Mouse (Mus musculus) forebrain, embryonic 15.5 days (tissue): ENCODE data around the gene Lzts2. TPM values are rescaled to one million over a fixed set of nuclear protein-coding genes. Genes with fewer than 3 reads are reported as not detected.

Experiments used
- ATAC-seq: fragments of 200-750 bp; cut with Nextera tagmentation; replicated peaks from 2 replicates; pipeline ENCODE4 v1.8.0; 2017; ENCODE audit warnings: mild to moderate bottlenecking, moderate TSS enrichment, moderate library complexity
- H3K27ac ChIP-seq: fragments of 300-500 bp; sonication (generic); replicated peaks from 2 replicates; pipeline ENCODE4 v1.5.1; 2015; ENCODE audit warnings: mild to moderate bottlenecking, inconsistent platforms
- H3K27me3 ChIP-seq: fragments of 300-500 bp; sonication (generic); 2 replicates; pipeline ENCODE4 v1.6.1; 2015; ENCODE audit warnings: inconsistent platforms
- H3K36me3 ChIP-seq: fragments of 300-500 bp; sonication (generic); 2 replicates; pipeline ENCODE4 v1.6.1; 2015; ENCODE audit warnings: mild to moderate bottlenecking, inconsistent platforms
- H3K4me1 ChIP-seq: fragments of 300-500 bp; sonication (generic); 2 replicates; pipeline ENCODE4 v1.6.1; 2015; ENCODE audit warnings: inconsistent platforms
- H3K4me2 ChIP-seq: fragments of 300-500 bp; sonication (generic); replicated peaks from 2 replicates; pipeline ENCODE4 v1.6.1; 2015; ENCODE audit warnings: mild to moderate bottlenecking, inconsistent platforms
- H3K4me3 ChIP-seq: fragments of 300-500 bp; sonication (generic); 2 replicates; pipeline ENCODE4 v1.5.1; 2015; ENCODE audit warnings: mild to moderate bottlenecking, inconsistent platforms
- H3K9ac ChIP-seq: fragments of 300-500 bp; sonication (generic); replicated peaks from 2 replicates; pipeline ENCODE4 v1.6.1; 2015; ENCODE audit warnings: mild to moderate bottlenecking, inconsistent platforms
- H3K9me3 ChIP-seq: fragments of 300-500 bp; sonication (generic); 2 replicates; pipeline ENCODE4 v1.6.1; 2016; ENCODE audit warnings: inconsistent platforms
- whole genome bisulfite sequencing: fragments of 180-500 bp; shearing (Covaris S2); methylation state at CpG from one replicate; pipeline ENCODE4 v1.1.7; 2015; ENCODE audit warnings: mixed read lengths; 5-methylcytosine and 5-hydroxymethylcytosine counted together
- polyA plus RNA-seq: library from polyadenylated mRNA; unstranded; fragments of >200 nt; fragmentation: Nextera tagmentation; extraction: Ambion mirVana; gene quantifications from 2 replicates; pipeline ENCODE4 v1.2.1, GENCODE M21; 2015

Lzts2 gene
- polyA plus RNA-seq, 1 experiment from 2014 or later, result 25.7 TPM

DNA sequence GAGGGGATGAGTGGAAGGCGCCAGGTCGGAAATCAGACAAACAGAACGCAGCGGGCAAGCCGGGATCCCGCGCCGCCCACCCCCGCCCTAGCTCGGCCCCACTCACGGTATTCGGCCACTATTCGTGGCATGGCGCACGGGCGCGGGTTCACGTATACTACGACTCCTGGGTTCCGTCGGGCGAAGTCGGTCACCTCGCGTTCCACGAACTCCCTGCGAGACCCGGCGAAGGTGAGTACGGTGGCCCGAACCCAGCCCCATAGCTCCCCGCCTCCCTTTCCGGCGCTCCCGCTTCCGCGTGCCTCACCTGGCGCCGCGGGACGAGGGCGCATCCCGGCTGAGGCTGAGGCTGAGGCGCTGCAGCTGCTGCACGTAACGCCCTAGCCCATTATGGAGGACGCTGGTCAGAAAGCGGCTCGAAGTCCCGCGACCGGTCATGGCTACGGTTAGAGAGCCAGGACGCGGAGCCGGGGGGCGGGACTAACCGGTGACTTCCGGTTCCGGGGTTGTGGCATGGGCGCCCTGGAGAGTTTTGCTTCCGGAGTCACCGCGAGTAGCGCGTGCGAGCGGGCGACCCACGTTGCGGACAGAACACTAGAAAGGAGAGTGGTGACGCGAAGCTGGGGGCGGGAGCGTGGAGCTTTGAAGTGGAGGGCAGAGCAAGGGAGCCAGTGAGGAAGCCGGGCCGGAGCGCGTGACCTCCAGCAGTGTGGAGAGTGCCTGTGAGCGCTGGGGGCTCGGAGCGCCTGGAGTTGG lies 8.1 kb upstream of the Lzts2 start, which contains the start of gene Mrpl43:
TSS of gene Mrpl43 (minus strand) at position 486 of the 756 bp plus-strand sequence.
- ATAC-seq, result peak; percentile 94
- Histone ChIP-seq H3K4me1 (peaks cover 35% of the 10 kb centered on the region), H3K27ac (peak within 1 kb of the TSS; percentile 70), H3K27me3 (no peaks in the 10 kb centered on the region), H3K9ac (peak within 1 kb of the TSS; percentile 80), H3K36me3 (peaks cover 48% of the 10 kb centered on the region), H3K4me2 (peak within 1 kb of the TSS; percentile 89), H3K9me3 (no peaks in the 10 kb centered on the region), H3K4me3 (peak within 1 kb of the TSS; percentile 89)
- under 1% methylated on average over 82 of the region's 82 CpGs for WGBS

DNA sequence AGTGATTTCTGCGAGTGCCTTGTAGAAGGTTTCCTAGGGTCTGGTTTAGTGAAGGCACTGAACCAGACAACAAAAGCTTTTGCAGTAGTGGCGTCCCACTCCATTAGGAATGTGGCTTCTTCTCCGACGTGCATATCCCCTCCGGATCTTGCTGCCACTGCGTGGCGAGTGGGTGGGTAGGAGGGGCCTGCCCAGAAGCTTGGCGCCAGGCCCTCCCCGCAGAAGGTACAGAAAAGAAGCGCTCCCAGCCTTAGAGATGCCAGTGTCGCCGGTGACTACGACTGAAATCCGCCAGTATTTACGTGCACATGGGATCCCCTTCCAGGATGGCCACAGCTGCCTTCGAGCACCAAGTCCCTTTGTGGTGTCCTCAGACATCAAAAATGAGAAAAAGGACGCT lies 7.2 kb upstream of the Lzts2 start:
- Histone ChIP-seq H3K4me3 (peak overlapping the region; percentile 89), H3K27me3 (no peaks in the 10 kb centered on the region), H3K4me2 (peak overlapping the region; percentile 89), H3K9me3 (no peaks in the 10 kb centered on the region), H3K4me1 (peaks cover 35% of the 10 kb centered on the region), H3K27ac (peak overlapping the region; percentile 34), H3K36me3 (peaks cover 48% of the 10 kb centered on the region), H3K9ac (peak overlapping the region; percentile 80)
- WGBS, result 36% methylated on average over 17 of the region's 17 CpGs
- no peak for ATAC-seq

DNA sequence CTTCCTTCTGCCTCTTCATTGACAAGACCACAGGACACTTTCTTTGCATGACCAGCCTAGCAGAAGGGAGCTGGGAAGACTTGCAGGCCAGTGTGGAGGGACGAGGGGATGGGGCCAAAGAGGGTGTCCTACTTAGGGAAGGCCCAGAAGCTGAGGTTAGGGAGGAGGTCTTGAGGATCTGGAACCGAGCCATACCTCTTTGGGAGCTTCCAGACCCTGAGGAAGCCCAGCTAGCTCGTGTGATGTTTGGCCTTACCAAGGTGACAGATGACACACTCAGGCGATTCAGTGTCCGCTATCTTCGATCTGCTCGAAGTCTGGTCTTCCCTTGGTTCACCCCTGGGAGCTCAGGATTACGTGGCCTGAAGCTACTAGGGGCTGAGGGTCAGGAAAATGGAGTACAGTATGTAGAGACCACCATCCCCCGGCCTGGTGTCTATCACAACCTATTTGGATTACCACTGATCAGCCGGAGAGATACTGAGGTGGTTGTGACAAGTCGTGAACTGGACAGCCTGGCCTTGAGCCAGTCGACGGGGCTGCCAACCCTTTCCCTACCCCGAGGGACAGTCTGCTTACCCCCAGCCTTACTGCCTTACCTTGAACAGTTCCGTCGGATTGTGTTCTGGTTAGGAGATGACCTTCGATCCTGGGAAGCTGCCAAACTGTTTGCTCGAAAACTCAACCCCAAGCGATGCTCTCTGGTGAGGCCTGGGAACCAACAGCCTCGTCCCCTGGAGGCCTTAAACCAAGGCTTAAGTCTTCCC lies 6.6 kb upstream of the Lzts2 start:
- no peak for ATAC-seq
- Histone ChIP-seq H3K27ac (0 out of 2 replicates have a peak overlapping the region, but pooled peaks have one; percentile 34), H3K4me1 (peaks cover 40% of the 10 kb centered on the region), H3K9ac (0 out of 2 replicates have a peak overlapping the region, but pooled peaks have one; percentile 80), H3K36me3 (peaks cover 43% of the 10 kb centered on the region), H3K9me3 (no peaks in the 10 kb centered on the region), H3K27me3 (no peaks in the 10 kb centered on the region), H3K4me3 (peak overlapping the region; percentile 89), H3K4me2 (peak overlapping the region; percentile 89)
- WGBS, result 93% methylated on average over 20 of the region's 20 CpGs

DNA sequence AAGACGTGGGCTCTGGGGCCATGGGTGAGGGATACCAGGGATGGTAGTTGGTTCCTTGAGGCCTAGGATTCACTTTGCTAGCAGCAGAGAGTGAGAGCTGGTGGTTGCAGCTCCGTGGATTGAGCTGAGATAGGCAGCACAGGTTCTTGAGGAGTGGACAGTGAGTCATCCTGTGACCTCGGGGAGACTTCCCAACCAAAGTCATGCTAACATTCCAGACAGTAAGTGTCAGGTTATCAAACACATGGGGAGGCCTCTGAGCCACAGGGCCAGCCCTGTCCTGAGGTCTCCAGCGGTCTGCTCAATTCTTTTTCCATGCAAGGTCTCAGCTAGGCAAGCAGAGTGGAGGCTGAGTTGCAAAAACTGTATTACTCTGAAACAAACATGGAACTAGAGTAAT lies 3.6 kb upstream of the Lzts2 start:
- peaks cover 49% of the 10 kb centered on the region for H3K4me1 ChIP-seq
- no peak overlapping the region for H3K27ac ChIP-seq
- H3K27me3 ChIP-seq, result no peaks in the 10 kb centered on the region
- WGBS, result 89% methylated on average over 4 of the region's 4 CpGs
- ATAC-seq, result no peak
- no peaks in the 10 kb centered on the region for H3K9me3 ChIP-seq
- no peak overlapping the region for H3K9ac ChIP-seq
- no peak overlapping the region for H3K4me2 ChIP-seq
- peaks cover 27% of the 10 kb centered on the region for H3K36me3 ChIP-seq
- H3K4me3 ChIP-seq, result no peak overlapping the region

DNA sequence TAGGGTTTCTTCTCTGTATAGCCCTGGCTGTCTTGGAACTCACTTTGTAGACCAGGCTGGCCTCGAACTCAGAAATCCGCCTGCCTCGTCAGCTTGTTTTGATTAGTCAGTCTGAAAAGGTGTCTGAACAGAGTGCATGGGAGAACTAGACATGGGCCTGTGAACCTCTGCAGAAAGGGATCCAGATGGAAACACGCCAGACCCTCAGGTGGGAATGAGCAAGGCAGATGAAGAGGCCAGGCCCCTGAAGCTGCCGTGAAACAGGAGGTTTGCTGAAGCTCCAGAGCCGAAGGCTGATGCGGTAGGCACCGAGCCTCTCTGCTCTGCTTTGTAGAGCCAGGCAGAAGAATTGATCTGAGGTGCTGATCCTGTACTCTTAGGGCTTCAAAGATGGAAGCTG lies 2.0 kb upstream of the Lzts2 start:
- Histone ChIP-seq H3K4me2 (no peak overlapping the region), H3K27me3 (no peaks in the 10 kb centered on the region), H3K9me3 (no peaks in the 10 kb centered on the region), H3K9ac (0 out of 2 replicates have a peak overlapping the region, but pooled peaks have one; percentile 9), H3K27ac (peak overlapping the region; percentile 67), H3K4me1 (peaks cover 57% of the 10 kb centered on the region), H3K4me3 (no peak overlapping the region), H3K36me3 (peaks cover 27% of the 10 kb centered on the region)
- ATAC-seq, result no peak
- WGBS, result 78% methylated on average over 8 of the region's 8 CpGs

DNA sequence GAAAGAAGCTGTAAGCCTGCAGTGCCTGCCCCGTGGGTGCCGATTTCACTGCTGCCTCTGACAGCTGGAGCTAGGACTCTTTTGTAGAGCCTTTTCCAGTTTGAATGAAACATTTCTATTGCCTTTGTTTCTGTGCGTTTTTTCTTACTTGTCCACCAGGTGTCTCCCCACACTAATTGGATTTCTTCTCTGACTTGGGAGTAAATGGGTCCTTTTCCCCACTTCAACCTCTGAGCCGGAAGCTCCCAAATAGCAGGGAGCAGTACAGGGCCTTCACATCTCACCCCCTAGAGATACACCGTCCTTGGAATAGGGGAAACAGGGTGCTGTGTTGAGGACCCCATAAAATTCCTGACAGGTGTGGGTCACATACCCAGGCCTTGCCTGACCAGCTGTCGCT lies 1.6 kb upstream of the Lzts2 start:
- Histone ChIP-seq H3K27ac (peak overlapping the region; percentile 67), H3K4me3 (no peak overlapping the region), H3K27me3 (no peaks in the 10 kb centered on the region), H3K4me2 (no peak overlapping the region), H3K36me3 (peaks cover 27% of the 10 kb centered on the region), H3K9ac (0 out of 2 replicates have a peak overlapping the region, but pooled peaks have one; percentile 9), H3K9me3 (no peaks in the 10 kb centered on the region), H3K4me1 (peaks cover 55% of the 10 kb centered on the region)
- 29% methylated on average over 6 of the region's 6 CpGs for WGBS
- no peak for ATAC-seq

DNA sequence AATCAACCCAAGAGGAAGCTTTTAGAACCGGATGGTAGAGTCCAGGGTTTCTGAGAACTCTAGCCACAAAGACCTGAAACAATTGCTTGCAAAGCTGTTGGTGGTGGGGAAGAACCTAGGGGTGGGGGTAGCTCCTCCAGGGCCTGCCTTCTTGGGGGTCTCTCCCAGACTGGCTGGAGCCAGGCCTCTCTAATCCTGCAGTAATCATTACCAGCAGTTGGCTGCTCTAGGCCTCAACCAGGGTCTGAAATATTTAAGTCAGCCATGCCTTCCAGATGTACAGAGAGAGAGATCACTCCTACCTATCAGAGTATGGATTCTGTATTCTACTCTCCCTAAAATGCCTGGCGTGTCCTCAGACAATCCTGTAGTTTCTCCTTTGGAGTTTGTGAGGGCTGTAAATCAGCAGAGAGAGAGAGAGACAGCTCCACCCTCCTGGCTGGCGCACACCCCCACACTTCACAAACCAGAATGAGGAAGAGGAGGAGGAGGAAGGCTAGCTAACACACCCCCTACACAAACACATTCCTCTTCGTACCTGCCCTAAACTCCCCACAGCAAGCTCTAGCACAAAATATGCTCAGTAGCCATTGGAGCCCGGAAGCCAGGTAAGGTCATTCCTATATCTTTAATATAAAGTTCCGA lies 511 bp upstream of the Lzts2 start:
- no peaks in the 10 kb centered on the region for H3K27me3 ChIP-seq
- no peak for ATAC-seq
- WGBS, result 71% methylated on average over 6 of the region's 6 CpGs
- H3K4me3 ChIP-seq, result no peak overlapping the region
- H3K36me3 ChIP-seq, result peaks cover 27% of the 10 kb centered on the region
- H3K4me1 ChIP-seq, result peaks cover 49% of the 10 kb centered on the region
- no peaks in the 10 kb centered on the region for H3K9me3 ChIP-seq
- H3K4me2 ChIP-seq, result no peak overlapping the region
- H3K27ac ChIP-seq, result no peak overlapping the region
- H3K9ac ChIP-seq, result no peak overlapping the region

DNA sequence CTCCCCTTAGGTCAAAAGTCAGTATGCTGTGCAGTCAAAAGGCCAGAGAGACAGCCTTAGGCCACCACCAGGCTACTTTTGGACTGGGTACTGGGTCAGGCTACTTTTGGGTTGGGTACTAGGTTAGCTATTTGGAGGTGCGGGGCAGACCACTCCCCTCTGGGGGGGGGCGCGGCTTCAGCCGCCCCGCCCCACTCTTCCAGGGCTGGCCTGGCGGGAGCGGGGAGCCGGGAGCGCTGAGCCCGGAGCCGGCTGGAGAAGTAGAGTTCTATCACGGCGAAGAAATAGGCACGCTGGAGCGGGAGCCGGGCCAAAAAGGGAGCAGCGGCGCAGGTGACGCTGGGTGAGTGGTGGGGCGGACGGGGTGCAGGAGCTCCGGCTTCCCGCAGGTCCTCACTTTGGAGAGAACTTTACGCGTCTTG lies 778 bp downstream of the Lzts2 start:
- H3K36me3 ChIP-seq, result peaks cover 18% of the 10 kb centered on the region
- peaks cover 55% of the 10 kb centered on the region for H3K4me1 ChIP-seq
- H3K27me3 ChIP-seq, result no peaks in the 10 kb centered on the region
- no peaks in the 10 kb centered on the region for H3K9me3 ChIP-seq
- no peak for ATAC-seq
- peak overlapping the region; percentile 85 for H3K4me3 ChIP-seq
- H3K27ac ChIP-seq, result peak overlapping the region; percentile 99; the same call in 1 of the 2 replicates
- peak overlapping the region; percentile 79; the same call in 1 of the 2 replicates for H3K9ac ChIP-seq
- WGBS, result under 1% methylated on average over 25 of the region's 25 CpGs
- H3K4me2 ChIP-seq, result peak overlapping the region; percentile 62

DNA sequence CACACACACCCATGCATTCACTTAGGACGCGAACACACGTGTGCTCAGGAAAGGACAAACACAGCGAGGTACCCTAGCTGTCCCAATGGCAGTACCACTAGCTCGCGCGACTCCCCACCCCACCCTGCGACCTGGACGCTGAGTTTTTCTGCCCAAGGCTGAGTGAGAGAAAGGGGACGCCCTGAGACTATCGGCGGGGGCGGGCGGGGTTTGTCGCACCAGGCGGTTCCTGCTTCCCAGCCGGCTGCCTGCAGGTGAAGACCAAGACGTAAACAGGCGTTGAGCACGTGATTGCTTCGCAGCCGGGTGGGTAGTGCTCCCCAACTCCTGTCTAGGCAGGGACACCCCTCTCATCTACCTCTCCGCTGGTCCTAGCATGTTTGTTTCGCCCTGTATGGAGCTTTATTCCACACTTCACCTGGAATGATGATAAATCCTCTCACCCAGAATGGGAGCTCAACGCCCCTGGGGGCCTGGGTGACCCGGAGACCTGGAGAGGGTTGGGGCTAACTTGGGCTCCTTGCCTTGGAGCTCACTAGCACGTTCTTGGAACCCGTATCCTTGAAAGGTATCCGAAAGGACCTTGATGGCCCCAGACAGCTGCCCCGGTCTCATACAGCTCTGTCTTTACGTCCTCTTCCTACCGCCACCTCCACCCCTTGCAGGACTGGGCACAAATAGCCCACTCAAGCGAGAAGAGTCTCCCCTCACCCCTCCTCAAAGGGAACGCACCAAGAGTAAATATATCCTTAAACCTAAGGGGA lies 1.5 kb downstream of the Lzts2 start:
- no peaks in the 10 kb centered on the region for H3K27me3 ChIP-seq
- peak overlapping the region; percentile 85 for H3K4me3 ChIP-seq
- ATAC-seq, result peak; percentile 26
- peaks cover 62% of the 10 kb centered on the region for H3K4me1 ChIP-seq
- WGBS, result under 1% methylated on average over 34 of the region's 34 CpGs
- H3K27ac ChIP-seq, result peak overlapping the region; percentile 99
- H3K9me3 ChIP-seq, result no peaks in the 10 kb centered on the region
- H3K36me3 ChIP-seq, result peaks cover 12% of the 10 kb centered on the region
- peak overlapping the region; percentile 62 for H3K4me2 ChIP-seq
- H3K9ac ChIP-seq, result peak overlapping the region; percentile 79

DNA sequence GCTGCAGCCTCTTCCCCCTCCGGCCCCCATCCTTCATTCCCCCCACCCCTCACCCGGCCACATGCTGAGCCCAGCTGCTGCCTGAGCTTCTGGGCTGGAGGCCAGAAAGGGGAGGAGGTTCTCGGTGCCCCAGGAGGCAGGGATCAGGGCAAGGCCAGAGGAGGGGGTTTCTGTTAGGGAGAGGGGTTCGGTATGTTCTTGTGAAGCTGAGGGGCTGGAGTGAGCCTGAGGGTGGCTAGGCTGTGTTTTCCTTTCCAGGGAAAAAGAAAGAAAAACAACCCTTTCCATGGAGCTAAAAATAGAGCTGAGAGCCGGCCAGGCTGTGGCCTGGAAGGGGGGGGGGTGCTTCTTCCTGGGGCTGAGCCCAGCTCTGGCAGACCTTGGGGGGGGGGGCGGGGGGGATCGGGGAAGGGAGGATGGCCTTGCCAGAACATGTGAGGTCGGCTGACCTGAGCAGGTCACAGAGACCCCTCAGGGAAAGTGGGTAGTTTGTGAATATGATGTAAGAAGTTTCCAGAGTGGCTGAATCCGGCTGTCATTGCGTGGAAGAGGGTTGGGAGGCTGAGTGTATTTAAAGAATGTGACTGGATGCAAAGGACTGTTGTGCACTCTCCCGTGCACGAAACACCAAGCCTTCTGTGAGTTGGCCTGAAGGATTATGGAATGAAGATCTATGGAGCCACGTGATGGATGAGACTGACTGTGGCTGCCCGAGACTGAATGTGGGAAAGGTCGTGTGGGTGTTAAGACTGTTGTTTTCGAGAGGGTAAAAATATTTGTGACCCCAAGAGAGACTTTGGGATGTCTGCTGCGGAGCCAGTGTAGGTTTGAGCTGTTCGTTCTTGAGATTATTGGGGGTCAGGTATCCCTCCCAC lies 2.4 kb downstream of the Lzts2 start:
- Histone ChIP-seq H3K9me3 (no peaks in the 10 kb centered on the region), H3K9ac (peak overlapping the region; percentile 79), H3K27ac (peak overlapping the region; percentile 99), H3K4me2 (peak overlapping the region; percentile 62), H3K4me3 (peak overlapping the region; percentile 85), H3K27me3 (no peaks in the 10 kb centered on the region), H3K4me1 (peaks cover 71% of the 10 kb centered on the region), H3K36me3 (peaks cover 4% of the 10 kb centered on the region)
- peak; percentile 30 for ATAC-seq
- WGBS, result 1% methylated on average over 17 of the region's 18 CpGs
